Mouse (Mus musculus) heart, embryonic 14.5 days (tissue): ENCODE results near the gene Fmnl3. TPM values are rescaled to one million over a fixed set of nuclear protein-coding genes. Genes with fewer than 3 reads are reported as not detected.

Experiments used
- ATAC-seq: fragments of 200-750 bp; cut with Nextera tagmentation; 2 replicates; pipeline ENCODE4 v1.8.0; 2017; ENCODE audit warnings: low read depth, moderate TSS enrichment; ENCODE audit not compliant: insufficient number of reproducible peaks, insufficient read depth, low FRiP score
- H3K27ac ChIP-seq, 2 experiments: fragments of 200-500 bp in 1 of 2; fragments of 300-500 bp in 1 of 2; sonication (generic) in 1 of 2; replicated peaks in 1 of 2; 2 replicates each; pipeline ENCODE4 v1.5.1; 2012 to 2014; ENCODE audit warnings: low read depth in 2 of 2, low read length in 2 of 2, control low read depth in 1 of 2, mild to moderate bottlenecking in 1 of 2, mixed read lengths in 1 of 2; ENCODE audit not compliant: control insufficient read depth in 1 of 2, insufficient read depth in 1 of 2
- H3K27me3 ChIP-seq: fragments of 300-500 bp; sonication (generic); 2 replicates; pipeline ENCODE4 v1.6.1; 2014; ENCODE audit warnings: mild to moderate bottlenecking, low read length, control low read depth; ENCODE audit not compliant: control insufficient read depth, insufficient read depth
- H3K36me3 ChIP-seq: fragments of 300-500 bp; sonication (generic); 2 replicates; pipeline ENCODE4 v1.6.1; 2014; ENCODE audit warnings: mild to moderate bottlenecking, control low read depth, low read length, mixed read lengths; ENCODE audit not compliant: control insufficient read depth, insufficient read depth
- H3K4me1 ChIP-seq, 2 experiments: fragments of 200-500 bp in 1 of 2; fragments of 300-500 bp in 1 of 2; sonication (generic) in 1 of 2; 2 replicates each; pipeline ENCODE4 v1.6.1; 2012 to 2014; ENCODE audit warnings: low read length in 2 of 2, control low read depth in 1 of 2, mixed read lengths in 1 of 2; ENCODE audit not compliant: control insufficient read depth in 2 of 2, insufficient read depth in 2 of 2
- H3K4me2 ChIP-seq: fragments of 300-500 bp; sonication (generic); 2 replicates; pipeline ENCODE4 v1.6.1; 2014; ENCODE audit warnings: mild to moderate bottlenecking, low read length
- H3K4me3 ChIP-seq, 2 experiments: fragments of 200-500 bp in 1 of 2; fragments of 300-500 bp in 1 of 2; sonication (generic) in 1 of 2; 2 replicates each; pipeline ENCODE4 v1.5.1; 2012 to 2014; ENCODE audit warnings: low read length in 2 of 2, mild to moderate bottlenecking in 2 of 2, control low read depth in 1 of 2, low read depth in 1 of 2, moderate library complexity in 1 of 2; ENCODE audit not compliant: control insufficient read depth in 1 of 2, insufficient read depth in 1 of 2
- H3K9ac ChIP-seq: fragments of 300-500 bp; sonication (generic); 2 replicates; pipeline ENCODE4 v1.6.1; 2014; ENCODE audit warnings: mild to moderate bottlenecking, low read length
- H3K9me3 ChIP-seq: fragments of 300-500 bp; sonication (generic); 2 replicates; pipeline ENCODE4 v1.6.1; 2016; ENCODE audit warnings: low read length, control low read depth; ENCODE audit not compliant: control insufficient read depth
- WGBS: fragments of 180-500 bp; shearing (Covaris S2); extraction: QIAGEN DNeasy Blood & Tissue Kit; methylation state at CpG from one replicate; pipeline ENCODE4 v1.1.7; 2014; 5-methylcytosine and 5-hydroxymethylcytosine counted together
- polyA plus RNA-seq: library from polyadenylated mRNA; unstranded; fragments of >200 nt; fragmentation: Nextera tagmentation; extraction: Ambion mirVana; gene quantifications from 2 replicates; pipeline ENCODE4 v1.2.1, GENCODE M21; 2014

Fmnl3 gene
- polyA plus RNA-seq, 1 experiment from 2014 or later = 14.4 TPM

DNA sequence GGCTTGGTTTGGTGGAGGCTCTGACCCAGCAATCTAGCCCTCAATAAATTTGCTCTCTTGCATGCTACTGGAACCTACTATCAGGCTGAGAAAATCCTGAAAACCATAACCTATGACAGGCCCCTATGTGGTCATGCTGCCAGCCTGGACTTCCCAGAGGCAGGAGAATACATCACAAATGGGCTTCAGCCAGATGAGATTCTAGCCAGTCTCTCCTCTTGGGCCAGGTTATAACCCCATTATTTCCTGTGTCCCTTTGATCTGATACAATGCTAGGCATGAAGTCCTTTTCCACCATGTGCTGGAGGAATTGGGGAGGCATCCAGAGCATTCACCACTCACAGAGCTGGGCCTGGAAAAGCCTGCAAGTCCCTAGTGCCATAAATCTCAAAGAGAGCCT, 38.2 kb downstream of the Fmnl3 start:
- ATAC-seq = no peak
- Histone ChIP-seq H3K4me2 (no peak overlapping the region), H3K36me3 (peaks cover 37% of the 10 kb centered on the region), H3K27me3 (no peaks in the 10 kb centered on the region), H3K9me3 (no peaks in the 10 kb centered on the region), H3K4me3 (no peak overlapping the region), H3K27ac (peak overlapping the region; percentile 94 to 97), H3K4me1 (peaks cover 56 to 62% of the 10 kb centered on the region in 2 experiments), H3K9ac (no peak overlapping the region; the same call in 1 of the 2 replicates)

DNA sequence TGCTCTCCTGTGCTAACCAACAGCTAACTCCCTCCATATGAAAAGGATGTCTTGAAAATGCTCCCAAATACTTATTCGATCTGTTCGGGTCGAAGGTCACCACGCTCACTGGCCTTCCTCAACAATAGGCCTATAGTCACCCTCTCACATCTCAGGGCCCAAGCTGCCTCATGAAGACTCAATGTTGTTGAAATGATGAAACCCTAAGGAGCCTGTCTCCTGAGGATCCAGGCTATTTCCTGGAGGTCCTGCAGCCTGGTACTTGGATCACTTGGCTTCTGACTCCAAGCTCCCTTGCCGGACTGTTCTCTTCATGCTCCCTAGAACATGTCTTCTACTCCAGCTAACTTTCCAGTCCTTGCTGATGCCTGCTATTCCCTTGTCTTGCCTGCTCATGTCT, 38.9 kb downstream of the Fmnl3 start:
- no peaks in the 10 kb centered on the region for H3K9me3 ChIP-seq
- 89% methylated on average over 5 of the region's 5 CpGs for WGBS
- no peak overlapping the region for H3K4me3 ChIP-seq
- H3K9ac ChIP-seq = no peak overlapping the region
- ATAC-seq = no peak
- peaks cover 39% of the 10 kb centered on the region for H3K36me3 ChIP-seq
- H3K27me3 ChIP-seq = no peaks in the 10 kb centered on the region
- H3K27ac ChIP-seq = no peak overlapping the region
- no peak overlapping the region for H3K4me2 ChIP-seq
- H3K4me1 ChIP-seq = peaks cover 48 to 55% of the 10 kb centered on the region in 2 experiments

DNA sequence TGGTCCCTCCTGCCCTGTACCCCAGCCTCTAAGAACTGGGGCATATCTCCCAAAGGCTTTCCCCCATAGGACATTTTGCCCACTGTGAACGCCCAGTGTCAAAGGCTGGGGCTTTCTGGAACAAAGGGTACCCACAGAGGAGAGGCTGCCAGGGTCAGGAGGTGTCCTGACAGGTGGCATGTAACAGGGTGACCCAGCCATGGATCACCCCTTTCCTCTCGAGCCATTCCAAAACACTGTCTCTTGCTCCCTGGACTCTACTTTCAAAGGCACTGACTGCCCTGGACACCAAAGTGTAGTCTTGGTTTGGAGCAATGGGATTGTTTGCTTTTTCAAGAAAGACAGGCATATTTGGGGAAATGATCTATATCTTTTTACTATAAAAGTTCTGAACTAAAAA, 40.0 kb downstream of the Fmnl3 start:
- no peaks in the 10 kb centered on the region for H3K27me3 ChIP-seq
- WGBS = 62% methylated on average over 2 of the region's 2 CpGs
- no peak overlapping the region for H3K9ac ChIP-seq
- no peak overlapping the region for H3K27ac ChIP-seq
- H3K4me2 ChIP-seq = no peak overlapping the region
- H3K4me3 ChIP-seq = no peak overlapping the region
- peaks cover 41 to 44% of the 10 kb centered on the region in 2 experiments for H3K4me1 ChIP-seq
- no peaks in the 10 kb centered on the region for H3K9me3 ChIP-seq
- no peak for ATAC-seq
- peaks cover 48% of the 10 kb centered on the region for H3K36me3 ChIP-seq

DNA sequence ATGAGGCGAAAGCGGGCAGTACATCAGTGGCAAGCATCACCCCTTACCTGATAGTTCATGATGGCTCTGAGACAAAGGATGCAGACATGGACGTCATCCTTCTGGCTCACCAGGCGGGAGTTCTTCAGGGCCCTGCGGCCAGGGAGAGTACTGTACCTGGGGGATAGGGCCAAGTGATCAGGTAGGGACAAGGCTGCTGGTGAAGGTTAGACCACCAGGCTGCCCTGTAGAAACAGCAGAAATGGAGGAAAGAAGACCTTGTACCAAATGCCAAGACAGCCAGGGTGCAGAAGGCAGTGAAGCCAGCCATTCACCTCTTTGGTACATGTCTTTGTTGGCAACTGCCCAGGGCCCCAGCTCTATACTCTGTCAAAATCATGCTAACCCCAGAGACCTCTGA, 42.3 kb downstream of the Fmnl3 start:
- H3K9me3 ChIP-seq = no peaks in the 10 kb centered on the region
- H3K27ac ChIP-seq = peak overlapping the region in 1 of 2 experiments; percentile 15; a peak in 1 of 4 replicates
- peaks cover 19 to 21% of the 10 kb centered on the region in 2 experiments for H3K4me1 ChIP-seq
- H3K27me3 ChIP-seq = no peaks in the 10 kb centered on the region
- no peak overlapping the region for H3K4me3 ChIP-seq
- peaks cover 71% of the 10 kb centered on the region for H3K36me3 ChIP-seq
- ATAC-seq = no peak
- H3K4me2 ChIP-seq = no peak overlapping the region
- 95% methylated on average over 5 of the region's 5 CpGs for WGBS
- no peak overlapping the region for H3K9ac ChIP-seq

DNA sequence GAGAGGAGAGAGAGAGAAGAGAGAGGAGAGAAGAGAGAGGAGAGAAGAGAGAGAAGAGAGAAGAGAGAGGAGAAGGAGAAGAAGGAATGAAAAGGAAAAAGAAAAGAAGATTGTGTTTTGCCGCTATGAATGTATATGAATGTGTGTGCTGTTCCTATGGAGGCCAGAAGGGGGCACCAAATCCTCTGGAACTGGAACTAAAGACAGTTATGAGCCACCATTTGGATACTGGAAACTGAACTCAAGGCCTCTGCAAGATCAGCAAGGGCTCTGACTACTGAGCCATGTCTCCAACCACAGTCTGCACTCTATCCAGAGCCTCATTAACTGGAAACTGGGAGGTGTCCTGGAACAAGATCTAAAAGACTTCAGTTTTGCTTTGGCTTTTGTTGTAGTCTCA, 43.3 kb downstream of the Fmnl3 start:
- Histone ChIP-seq H3K4me2 (no peak overlapping the region), H3K36me3 (peaks cover 78% of the 10 kb centered on the region), H3K27ac (peak overlapping the region; percentile 27 to 50; a peak in 2 of 4 replicates), H3K9me3 (no peaks in the 10 kb centered on the region), H3K27me3 (no peaks in the 10 kb centered on the region), H3K9ac (no peak overlapping the region), H3K4me3 (no peak overlapping the region), H3K4me1 (peaks cover 8 to 11% of the 10 kb centered on the region in 2 experiments)
- WGBS = 70% methylated on average over 1 of the region's 1 CpGs
- ATAC-seq = no peak

DNA sequence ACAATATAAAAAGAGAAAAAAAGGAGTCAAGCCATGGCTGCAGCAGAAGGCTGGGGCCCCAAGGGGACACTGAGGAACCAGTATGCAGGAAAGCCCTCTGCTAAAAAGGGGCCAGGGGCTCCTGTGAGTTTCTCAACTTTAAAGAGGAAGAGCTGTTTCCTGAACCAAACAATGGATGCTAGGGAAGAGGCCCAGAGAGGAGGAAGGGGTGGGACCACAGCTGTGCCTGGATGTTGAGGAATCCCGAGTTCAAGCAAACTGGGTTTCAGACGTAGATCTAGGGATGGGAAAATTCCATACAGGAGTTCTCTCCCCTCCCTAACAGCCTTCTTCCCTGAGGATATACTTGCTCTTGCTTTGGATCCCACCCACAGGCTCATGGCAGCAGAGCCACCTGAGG, 43.9 kb downstream of the Fmnl3 start:
- H3K4me3 ChIP-seq = no peak overlapping the region
- no peaks in the 10 kb centered on the region for H3K27me3 ChIP-seq
- H3K36me3 ChIP-seq = peaks cover 79% of the 10 kb centered on the region
- peaks cover 3 to 6% of the 10 kb centered on the region in 2 experiments; a peak in 3 of 4 replicates for H3K4me1 ChIP-seq
- ATAC-seq = peak; percentile 54; the same call in 1 of the 2 replicates
- no peak overlapping the region for H3K9ac ChIP-seq
- no peak overlapping the region for H3K4me2 ChIP-seq
- no peaks in the 10 kb centered on the region for H3K9me3 ChIP-seq
- peak overlapping the region; percentile 50 to 53; a peak in 3 of 4 replicates for H3K27ac ChIP-seq
- WGBS = 36% methylated on average over 2 of the region's 2 CpGs

DNA sequence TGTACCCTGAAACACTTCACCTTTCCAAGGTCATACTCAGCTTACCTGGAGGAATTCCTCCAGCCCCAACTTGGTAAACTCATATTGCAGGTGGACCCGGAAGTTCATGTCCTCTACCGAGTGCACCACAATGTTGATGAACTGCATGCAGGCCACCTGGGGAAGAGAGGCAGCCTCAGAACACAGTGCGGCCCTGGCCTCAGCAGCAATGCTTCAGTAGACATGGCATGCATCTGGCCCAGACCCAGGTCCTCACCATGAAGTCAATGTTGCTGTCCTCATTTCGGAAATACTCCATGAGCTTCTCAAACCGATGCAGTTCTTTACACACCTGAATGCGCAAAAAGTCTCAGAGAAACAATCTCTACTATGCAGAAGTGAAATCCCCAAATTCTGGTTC, 44.7 kb downstream of the Fmnl3 start:
- ATAC-seq = no peak
- peak overlapping the region in 1 of 2 experiments; percentile 50; a peak in 2 of 4 replicates for H3K27ac ChIP-seq
- H3K4me1 ChIP-seq = peaks cover 2 to 8% of the 10 kb centered on the region in 2 experiments; a peak in 2 of 4 replicates
- no peak overlapping the region for H3K4me2 ChIP-seq
- H3K4me3 ChIP-seq = no peak overlapping the region
- H3K9me3 ChIP-seq = no peaks in the 10 kb centered on the region
- WGBS = 86% methylated on average over 6 of the region's 6 CpGs
- H3K36me3 ChIP-seq = peaks cover 84% of the 10 kb centered on the region
- no peaks in the 10 kb centered on the region for H3K27me3 ChIP-seq
- H3K9ac ChIP-seq = no peak overlapping the region

DNA sequence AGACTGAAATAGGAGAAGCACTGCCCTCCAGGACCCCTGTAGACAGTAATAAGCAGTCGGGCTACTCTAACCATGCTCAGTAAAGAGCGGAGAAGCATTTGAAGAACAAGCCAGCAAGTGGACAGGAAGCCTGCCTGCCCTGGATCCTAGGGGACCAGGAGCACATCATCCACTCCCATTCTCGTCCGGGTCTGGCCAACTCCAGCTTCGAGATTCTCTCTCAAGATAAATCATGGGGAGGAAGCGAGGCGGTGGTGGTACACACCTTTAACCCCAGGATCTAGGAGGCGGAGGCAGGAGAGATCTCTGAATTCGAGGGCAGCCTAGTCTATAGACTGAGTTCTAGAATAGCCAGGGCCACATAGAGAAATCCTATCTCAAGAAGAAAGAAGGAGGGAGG, 46.1 kb downstream of the Fmnl3 start:
- 84% methylated on average over 9 of the region's 9 CpGs for WGBS
- H3K27me3 ChIP-seq = no peaks in the 10 kb centered on the region

More for the DNA sequence above, 46.1 kb downstream of the Fmnl3 start:
- H3K9ac ChIP-seq = no peak overlapping the region
- H3K27ac ChIP-seq = no peak overlapping the region
- no peak overlapping the region for H3K4me2 ChIP-seq
- ATAC-seq = no peak
- peaks cover 93% of the 10 kb centered on the region for H3K36me3 ChIP-seq
- no peaks in the 10 kb centered on the region for H3K9me3 ChIP-seq
- no peak overlapping the region for H3K4me3 ChIP-seq
- H3K4me1 ChIP-seq = peaks cover 0 to 7% of the 10 kb centered on the region in 2 experiments; a peak in 1 of 4 replicates
